Mouse (Mus musculus): Measurements from ENCODE around the gene Cnbp. TPM values are rescaled to one million over a fixed set of nuclear protein-coding genes. Genes with fewer than 3 reads are reported as not detected.

Gene Cnbp
- total RNA-seq, 2 experiments from 2014 or later = 448 to 458 TPM

GRCm38 (mm10) chr6:87808521-87808920, 42.4 kb downstream of the Cnbp start:
- no peak for DNase-seq
- intact Hi-C loops (cut with DNase I) = no loop called here

GRCm38 (mm10) chr6:87807735-87808440, 43.0 kb downstream of the Cnbp start:
- no peak for DNase-seq
- intact Hi-C loops (cut with DNase I) = no loop called here

- intact Hi-C loops (cut with DNase I) = no loop called here
- DNase-seq = no peak
Observed at GRCm38 (mm10) chr6:87806857-87807256, 44.0 kb downstream of the Cnbp start.

GRCm38 (mm10) chr6:87806028-87806427, 44.9 kb downstream of the Cnbp start:
- intact Hi-C loops (cut with DNase I) = no loop called here
- DNase-seq = no peak

GRCm38 (mm10) chr6:87805448-87805847, 45.5 kb downstream of the Cnbp start:
- DNase-seq = no peak
- intact Hi-C loops (cut with DNase I) = no loop called here

GRCm38 (mm10) chr6:87804886-87805285, 46.0 kb downstream of the Cnbp start:
- no peak for DNase-seq
- intact Hi-C loops (cut with DNase I) = no loop called here

- no peak for DNase-seq
- intact Hi-C loops (cut with DNase I) = no loop called here
Observed at GRCm38 (mm10) chr6:87804036-87804435, 46.9 kb downstream of the Cnbp start.

GRCm38 (mm10) chr6:87802462-87802861, 48.4 kb downstream of the Cnbp start:
- no peak for DNase-seq
- intact Hi-C loops (cut with DNase I) = no loop called here

- no peak for DNase-seq
- intact Hi-C loops (cut with DNase I) = no loop called here
Observed at GRCm38 (mm10) chr6:87799576-87799975, 51.3 kb downstream of the Cnbp start.

GRCm38 (mm10) chr6:87797321-87797720, 53.6 kb downstream of the Cnbp start:
- DNase-seq = no peak
- intact Hi-C loops (cut with DNase I) = no loop called here

GRCm38 (mm10) chr6:87796251-87796880, 54.5 kb downstream of the Cnbp start:
- intact Hi-C loops (cut with DNase I) = no loop called here
- no peak for DNase-seq

GRCm38 (mm10) chr6:87795385-87796150, 55.3 kb downstream of the Cnbp start:
- DNase-seq = no peak
- intact Hi-C loops (cut with DNase I) = no loop called here

- intact Hi-C loops (cut with DNase I) = no loop called here
- no peak for DNase-seq
Observed at GRCm38 (mm10) chr6:87793821-87794510, 56.9 kb downstream of the Cnbp start.

Other genes with a start within 250 kb of the Cnbp start
- gene Aplf, start 178.9 kb downstream of the Cnbp start, total RNA-seq (2021) = 1 to 10 TPM; 2.8 to 3.4 TPM
- gene Efcc1, start 120.2 kb downstream of the Cnbp start, total RNA-seq (2021) = under 1 TPM; 0.81 to 0.84 TPM
- gene Gp9, start 73.0 kb downstream of the Cnbp start, total RNA-seq (2021) = not detected
- 1 to 10 TPM; 5.1 to 5.2 TPM for gene Rab43, start 38.9 kb downstream of the Cnbp start, total RNA-seq (2021)
- gene Gm45140, start 15.3 kb downstream of the Cnbp start, total RNA-seq (2021) = 1 to 10 TPM in 1 of 2 experiments, not detected in 1; 2.0 TPM
- 10 to 100 TPM; 13.9 to 19.1 TPM for gene Isy1, start 12.3 kb downstream of the Cnbp start, total RNA-seq (2021)
- 10 to 100 TPM; 28.6 to 28.7 TPM for gene Copg1, start 36.7 kb upstream of the Cnbp start, total RNA-seq (2021)
- gene Hmces, start 62.8 kb upstream of the Cnbp start, total RNA-seq (2021) = 1 to 10 TPM; 5.8 to 6.9 TPM
- gene H1fx, start 130.5 kb upstream of the Cnbp start, total RNA-seq (2021) = 1 to 10 TPM; 1.4 to 2.2 TPM
- 100 to 1,000 TPM; 301 to 338 TPM for gene Rab7, start 194.2 kb upstream of the Cnbp start, total RNA-seq (2021)
- 10 to 100 TPM; 65.2 to 80.5 TPM for gene Rpn1, start 233.4 kb upstream of the Cnbp start, total RNA-seq (2021)

All from gastrocnemius, postnatal 36 days (tissue).